ENCODE assay signal across 24 mouse cellular contexts in the genomic region with DNA sequence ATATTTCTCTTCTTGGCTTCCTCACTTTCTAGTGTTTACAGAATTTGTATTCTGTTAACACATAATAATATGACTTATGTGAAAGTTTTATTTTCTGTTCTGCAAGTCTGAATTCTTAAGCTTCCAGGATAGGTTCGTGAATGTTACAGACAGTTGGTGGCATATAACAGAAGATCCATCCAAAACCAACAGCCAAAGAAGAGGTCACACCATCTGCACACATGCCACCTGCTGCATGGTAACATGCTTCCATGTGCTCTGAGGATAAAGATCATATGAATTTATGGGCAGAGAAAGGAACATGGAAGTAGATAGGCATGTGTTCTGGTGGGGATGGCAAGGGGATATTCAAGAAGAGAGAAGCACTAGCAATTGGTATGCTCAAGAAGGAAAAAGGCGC. TPM values are rescaled to one million over a fixed set of nuclear protein-coding genes. Genes with fewer than 3 reads are reported as not detected.
DNase-seq lines count a peak whose midpoint lies in the region; ATAC-seq and TF ChIP-seq lines count a peak whose summit lies in the region.
"Had no signal": no experiment of that assay in that cellular context is flagged by ENCODE, and none has a peak within 500 bp of the region (broad histone marks: within the 10 kb centered on the region; RNA-seq: fewer than 3 reads in every experiment).

No protein-coding gene starts in this region.

- no peak overlapping the region for H3K4me2 ChIP-seq in forebrain, embryonic 13.5 days
- no peak overlapping the region for H3K4me2 ChIP-seq in forebrain, embryonic 11.5 days (ENCODE audit: low read depth, low read length, severe bottlenecking)
- H3K4me2 ChIP-seq in forebrain, embryonic 16.5 days (ENCODE audit: low read length): no peak overlapping the region
- H3K4me2 ChIP-seq in forebrain, embryonic 12.5 days: no peak overlapping the region
- H3K4me2 ChIP-seq: embryonic facial prominence, embryonic 13.5 days; embryonic facial prominence, embryonic 15.5 days had no signal

- no peak for DNase-seq in forebrain, embryonic 11.5 days (ENCODE audit: low spot score)
- peak; percentile 26 for DNase-seq in brain, embryonic 14.5 days (ENCODE audit: low read depth)
- DNase-seq: adrenal gland, adult 8-10 months; adrenal gland, postnatal 14 days; adrenal gland, postnatal 36 days; B cell, adult 2 months; cerebellum, adult 11 months; cerebellum, adult 18-20 months; cerebellum, adult 8-10 months; cerebellum, adult 9-11 months; cerebellum, postnatal 14 days; cerebellum, postnatal 36 days; embryo, embryonic 11 days had no signal

- no peak for TF ChIP-seq POLR2A in brain, embryonic 14.5 days (IDR thresholded peaks at IDR 0.05; ENCODE audit: borderline replicate concordance, extremely low read depth, insufficient read depth, insufficient read length, poor library complexity, severe bottlenecking)

- H3K4me3 ChIP-seq in forebrain, embryonic 13.5 days: no peak overlapping the region
- no peak overlapping the region for H3K4me3 ChIP-seq in forebrain, embryonic 11.5 days (ENCODE audit: low read depth, low read length)
- H3K4me3 ChIP-seq in forebrain, embryonic 16.5 days (replicated peaks; ENCODE audit: low read length): no peak overlapping the region
- H3K4me3 ChIP-seq in forebrain, embryonic 12.5 days (replicated peaks): no peak overlapping the region
- H3K4me3 ChIP-seq: embryonic facial prominence, embryonic 13.5 days; embryonic facial prominence, embryonic 15.5 days; erythroblast, embryonic 14.5 days had no signal

- H3K9me3 ChIP-seq in forebrain, embryonic 13.5 days (replicated peaks): no peaks in the 10 kb centered on the region
- H3K9me3 ChIP-seq in forebrain, embryonic 11.5 days (ENCODE audit: control insufficient read depth, low read length): no peaks in the 10 kb centered on the region
- no peaks in the 10 kb centered on the region for H3K9me3 ChIP-seq in forebrain, embryonic 16.5 days (ENCODE audit: control insufficient read depth, low read length)
- no peaks in the 10 kb centered on the region for H3K9me3 ChIP-seq in forebrain, embryonic 12.5 days
- H3K9me3 ChIP-seq: embryonic facial prominence, embryonic 13.5 days; embryonic facial prominence, embryonic 15.5 days; G1E had no signal

- H3K36me3 ChIP-seq in forebrain, embryonic 13.5 days (ENCODE audit: poor library complexity, severe bottlenecking): no peaks in the 10 kb centered on the region
- H3K36me3 ChIP-seq in forebrain, embryonic 11.5 days (ENCODE audit: control insufficient read depth, insufficient read depth, low read length): no peaks in the 10 kb centered on the region
- H3K36me3 ChIP-seq in forebrain, embryonic 16.5 days (ENCODE audit: control insufficient read depth, insufficient read depth): no peaks in the 10 kb centered on the region
- H3K36me3 ChIP-seq in forebrain, embryonic 12.5 days (replicated peaks): no peaks in the 10 kb centered on the region
- H3K36me3 ChIP-seq: embryonic facial prominence, embryonic 13.5 days; embryonic facial prominence, embryonic 15.5 days; G1E had no signal

- H3K4me1 ChIP-seq in forebrain, embryonic 13.5 days: peaks cover 21% of the 10 kb centered on the region
- H3K4me1 ChIP-seq in forebrain, embryonic 11.5 days (replicated peaks; ENCODE audit: control insufficient read depth, insufficient read depth, low read length): no peaks in the 10 kb centered on the region
- peaks cover 10% of the 10 kb centered on the region for H3K4me1 ChIP-seq in forebrain, embryonic 16.5 days (replicated peaks; ENCODE audit: control insufficient read depth, insufficient read depth, low read length)
- peaks cover 21% of the 10 kb centered on the region for H3K4me1 ChIP-seq in forebrain, embryonic 12.5 days

- peak; percentile 11; the same call in 1 of the 2 replicates for ATAC-seq in forebrain, embryonic 13.5 days
- ATAC-seq in forebrain, embryonic 11.5 days (replicated peaks; ENCODE audit: low FRiP score): no peak
- ATAC-seq in forebrain, embryonic 16.5 days: peak; percentile 45
- ATAC-seq in forebrain, embryonic 12.5 days (ENCODE audit: low FRiP score): no peak
- ATAC-seq: activated CD4-positive, CD25-positive, alpha-beta regulatory T cell, adult 4 months; CD4-positive, CD25-positive, alpha-beta regulatory T cell, adult 4 months; Patski had no signal

- H3K9ac ChIP-seq in forebrain, embryonic 13.5 days: no peak overlapping the region
- H3K9ac ChIP-seq in forebrain, embryonic 11.5 days (ENCODE audit: low read length): no peak overlapping the region
- H3K9ac ChIP-seq in forebrain, embryonic 16.5 days (replicated peaks; ENCODE audit: low read depth, low read length): no peak overlapping the region
- no peak overlapping the region for H3K9ac ChIP-seq in forebrain, embryonic 12.5 days
- H3K9ac ChIP-seq: embryonic facial prominence, embryonic 13.5 days; embryonic facial prominence, embryonic 15.5 days had no signal

- no peaks in the 10 kb centered on the region for H3K27me3 ChIP-seq in forebrain, embryonic 13.5 days
- no peaks in the 10 kb centered on the region for H3K27me3 ChIP-seq in forebrain, embryonic 11.5 days (ENCODE audit: control insufficient read depth, insufficient read depth, low read length)
- H3K27me3 ChIP-seq in forebrain, embryonic 16.5 days (replicated peaks; ENCODE audit: control insufficient read depth, insufficient read depth, low read length): no peaks in the 10 kb centered on the region
- no peaks in the 10 kb centered on the region for H3K27me3 ChIP-seq in forebrain, embryonic 12.5 days
- H3K27me3 ChIP-seq: CH12.LX; embryonic facial prominence, embryonic 13.5 days; embryonic facial prominence, embryonic 15.5 days; Patski had no signal

- TF ChIP-seq CTCF in brain, embryonic 14.5 days (IDR thresholded peaks at IDR 0.05; ENCODE audit: borderline replicate concordance, extremely low read depth, insufficient read depth, insufficient read length): no peak

- 92% methylated on average over 2 of the region's 2 CpGs for WGBS in forebrain, embryonic 13.5 days
- WGBS in forebrain, embryonic 11.5 days: 87% methylated on average over 2 of the region's 2 CpGs
- 82% methylated on average over 2 of the region's 2 CpGs for WGBS in forebrain, embryonic 16.5 days
- WGBS in forebrain, embryonic 12.5 days: 92% methylated on average over 2 of the region's 2 CpGs

- no peak overlapping the region for H3K27ac ChIP-seq in forebrain, embryonic 13.5 days
- no peak overlapping the region for H3K27ac ChIP-seq in forebrain, embryonic 11.5 days (ENCODE audit: low read depth, low read length)
- H3K27ac ChIP-seq in forebrain, embryonic 16.5 days (ENCODE audit: low read length): no peak overlapping the region
- H3K27ac ChIP-seq in forebrain, embryonic 12.5 days: no peak overlapping the region
- H3K27ac ChIP-seq: embryonic facial prominence, embryonic 13.5 days; embryonic facial prominence, embryonic 15.5 days had no signal

RNA-seq across cellular contexts. Expression of a gene that starts 28.8 kb away (rescaled TPM):
- 282 and 289 TPM in 2 replicates for polyA plus RNA-seq in forebrain, embryonic 13.5 days (2015; fragmentation: Nextera tagmentation; extraction: Ambion mirVana)
- polyA plus RNA-seq in forebrain, embryonic 11.5 days (2014; fragmentation: Nextera tagmentation; extraction: Ambion mirVana): 314 and 331 TPM in 2 replicates
- polyA plus RNA-seq in forebrain, embryonic 16.5 days (2015; fragmentation: Nextera tagmentation; extraction: Ambion mirVana): 178 and 197 TPM in 2 replicates
- 291 and 320 TPM in 2 replicates for polyA plus RNA-seq in forebrain, embryonic 12.5 days (2016; fragmentation: Nextera tagmentation; extraction: Ambion mirVana)
- 328 and 380 TPM in 2 replicates for polyA plus RNA-seq in brain, embryonic 14.5 days (2012; rRNA removed)
- polyA plus RNA-seq: G1E had no signal

Comparison
In these comparisons a context has a peak if more than half of its experiments do, and no peak if none do; other contexts are left out.
1. ATAC-seq: peak in forebrain, embryonic 13.5 days (single experiment) and forebrain, embryonic 16.5 days (single experiment); none in forebrain, embryonic 11.5 days (single experiment) and forebrain, embryonic 12.5 days (single experiment).